ENCODE assay signal across 17 mouse cellular contexts in genomic region chr1:52011227-52011626, GRCm38 (mm10). TPM values are rescaled to one million over a fixed set of nuclear protein-coding genes. Genes with fewer than 3 reads are reported as not detected.
DNase-seq lines count a peak whose midpoint lies in the region; ATAC-seq and TF ChIP-seq lines count a peak whose summit lies in the region.
"Had no signal": no experiment of that assay in that cellular context is flagged by ENCODE, and none has a peak within 500 bp of the region (broad histone marks: within the 10 kb centered on the region; RNA-seq: fewer than 3 reads in every experiment).

No protein-coding gene starts in this region.

- in situ Hi-C loops in ES-E14 (cut with MboI; ENCODE audit: low sequenced_read_pairs in 2 of 2, unreplicated experiment in 2 of 2) = no loop called here

- 44% methylated on average over 3 of the region's 3 CpGs for WGBS in liver, embryonic 11.5 days
- 4% methylated on average over 2 of the region's 3 CpGs for WGBS in macrophage (ENCODE audit: missing documents)
- 2% methylated on average over 3 of the region's 3 CpGs for WGBS in thymus, adult 2 months

- H3K79me2 ChIP-seq in macrophage (ENCODE audit: inconsistent target) = no peaks in the 10 kb centered on the region

- TF ChIP-seq CTCF in thymus, adult 2 months (IDR thresholded peaks at IDR 0.05; ENCODE audit: borderline replicate concordance, control insufficient read depth, extremely low read depth, insufficient read depth, low read length, poor library complexity) = no peak

- no peak for ATAC-seq in liver, embryonic 11.5 days (replicated peaks; ENCODE audit: low FRiP score)
- ATAC-seq: forebrain, embryonic 16.5 days; midbrain, embryonic 13.5 days had no signal

- H3K9ac ChIP-seq in liver, embryonic 11.5 days (ENCODE audit: low read depth, low read length) = no peak overlapping the region
- no peak overlapping the region for H3K9ac ChIP-seq in ES-E14 (ENCODE audit: insufficient read depth, low read depth, low read length, poor library complexity, severe bottlenecking)
- H3K9ac ChIP-seq: hindbrain, embryonic 15.5 days; kidney, embryonic 15.5 days; midbrain, embryonic 13.5 days; neural tube, embryonic 13.5 days had no signal

- no peaks in the 10 kb centered on the region for H3K4me1 ChIP-seq in liver, embryonic 11.5 days (replicated peaks; ENCODE audit: control insufficient read depth, insufficient read depth, low read length)
- H3K4me1 ChIP-seq in ES-E14 (ENCODE audit: control insufficient read depth in 2 of 2, insufficient read depth in 2 of 2, low read length in 2 of 2, poor library complexity in 1 of 2) = 0 out of 4 replicates have a peak, but pooled peaks cover 2 to 5% of the 10 kb centered on the region in 2 experiments
- peaks cover 18% of the 10 kb centered on the region for H3K4me1 ChIP-seq in thymus, adult 2 months (replicated peaks; ENCODE audit: control insufficient read depth, insufficient read depth, low read length)

- H3K4me3 ChIP-seq in liver, embryonic 11.5 days (ENCODE audit: low read depth, low read length) = no peak overlapping the region
- H3K4me3 ChIP-seq in ES-E14 (ENCODE audit: insufficient read depth in 1 of 2, low read depth in 1 of 2, low read length in 2 of 2, poor library complexity in 1 of 2, severe bottlenecking in 1 of 2) (no peak overlapping the region), macrophage (ENCODE audit: inconsistent target) (no peak overlapping the region)
- no peak overlapping the region for H3K4me3 ChIP-seq in thymus, adult 2 months (ENCODE audit: control insufficient read depth, insufficient read depth, low read length)
- H3K4me3 ChIP-seq: hindbrain, embryonic 15.5 days; kidney, embryonic 15.5 days; midbrain, embryonic 13.5 days; neural tube, embryonic 13.5 days had no signal

- H3K27me3 ChIP-seq in liver, embryonic 11.5 days (replicated peaks; ENCODE audit: control insufficient read depth, insufficient read depth, low read length) = no peaks in the 10 kb centered on the region
- no peaks in the 10 kb centered on the region for H3K27me3 ChIP-seq in thymus, adult 2 months (ENCODE audit: control insufficient read depth, insufficient read depth, low read length)
- H3K27me3 ChIP-seq: kidney, embryonic 15.5 days had no signal

- no peak overlapping the region for H3K4me2 ChIP-seq in liver, embryonic 11.5 days
- H3K4me2 ChIP-seq: hindbrain, embryonic 15.5 days; kidney, embryonic 15.5 days; midbrain, embryonic 13.5 days; neural tube, embryonic 13.5 days had no signal

- TF ChIP-seq POLR2A in thymus, adult 2 months (IDR thresholded peaks at IDR 0.05; ENCODE audit: control insufficient read depth, extremely low read depth, insufficient read depth, low read length, poor library complexity) = no peak

- H3K9me3 ChIP-seq in liver, embryonic 11.5 days (ENCODE audit: control insufficient read depth, low read length) = no peaks in the 10 kb centered on the region
- no peaks in the 10 kb centered on the region for H3K9me3 ChIP-seq in ES-E14 (ENCODE audit: control insufficient read depth, insufficient read depth, low read depth, low read length)
- H3K9me3 ChIP-seq: hindbrain, embryonic 15.5 days; kidney, embryonic 15.5 days; midbrain, embryonic 13.5 days; neural tube, embryonic 13.5 days had no signal

- no peak overlapping the region for H3K27ac ChIP-seq in liver, embryonic 11.5 days (ENCODE audit: low read depth, low read length)
- H3K27ac ChIP-seq in ES-E14 (ENCODE audit: insufficient read depth, low read depth, low read length, poor library complexity, severe bottlenecking) (no peak overlapping the region), macrophage (peak overlapping the region; percentile 12; the same call in 1 of the 2 replicates)
- H3K27ac ChIP-seq in thymus, adult 2 months (ENCODE audit: control insufficient read depth, insufficient read depth, low read length) = no peak overlapping the region; the same call in 1 of the 2 replicates
- H3K27ac ChIP-seq: hindbrain, embryonic 15.5 days; kidney, embryonic 15.5 days; midbrain, embryonic 13.5 days; neural tube, embryonic 13.5 days had no signal

- no peaks in the 10 kb centered on the region for H3K36me3 ChIP-seq in liver, embryonic 11.5 days (ENCODE audit: control insufficient read depth, insufficient read depth, low read length)
- H3K36me3 ChIP-seq in ES-E14 (ENCODE audit: control insufficient read depth, insufficient read depth, low read length, poor library complexity, severe bottlenecking) (no peaks in the 10 kb centered on the region), macrophage (ENCODE audit: inconsistent target) (no peaks in the 10 kb centered on the region)
- H3K36me3 ChIP-seq in thymus, adult 2 months (ENCODE audit: control insufficient read depth, insufficient read depth, low read length) = no peaks in the 10 kb centered on the region
- H3K36me3 ChIP-seq: hindbrain, embryonic 15.5 days; kidney, embryonic 15.5 days; midbrain, embryonic 13.5 days; neural tube, embryonic 13.5 days had no signal

- DNase-seq in liver (peak; percentile 7), ES-E14 (ENCODE audit: low read depth, low spot score) (no peak)
- no peak for DNase-seq in liver, embryonic 11.5 days (ENCODE audit: low spot score)
- DNase-seq in thymus, adult 2 months = peak; percentile 66
- no peak for DNase-seq in cerebellum, postnatal 14 days
- no peak for DNase-seq in adrenal gland, postnatal 36 days
- no peak for DNase-seq in right cerebral cortex, postnatal 25 days
- DNase-seq: cerebellum, postnatal 25 days; gastrocnemius, postnatal 10 days; lung, adult 2 months; right cerebral cortex, postnatal 14 days had no signal

TF ChIP-seq in ES-E14, 5 proteins besides CTCF, POLR2A, EP300 and RAD21:
- no peak for TF ChIP-seq ZC3H11A (IDR thresholded peaks at IDR 0.05; ENCODE audit: borderline replicate concordance, low read depth, low read length)
- 0 out of 2 replicates have a peak, but pooled peaks have one; percentile 56 for TF ChIP-seq MAFK (IDR thresholded peaks at IDR 0.05; ENCODE audit: insufficient read depth, low read depth, low read length)

RNA-seq across cellular contexts. Expression of gene Stat4, which starts 24.3 kb away (rescaled TPM):
- polyA plus RNA-seq in liver, embryonic 11.5 days (2014; fragmentation: Nextera tagmentation; extraction: Ambion mirVana) = 2.6 TPM in 2 replicates
- total RNA-seq in ES-E14 (2012; rRNA removed) = 3.8 and 5.6 TPM in 2 replicates
- 10 to 100 TPM in 1 of 26 experiments, 1 to 10 TPM in 23, under 1 TPM in 2; 0.54 to 10.7 (median 3.3) TPM for total RNA-seq in macrophage (2018; cell fraction: chromatin; rRNA removed)
- total RNA-seq in macrophage (2018; cell fraction: cytosol; rRNA removed) = 1 to 10 TPM; 1.1 to 4.9 (median 2.2) TPM
- 1 to 10 TPM; 1.3 to 8.0 (median 4.3) TPM for total RNA-seq in macrophage (2018; cell fraction: nucleus; rRNA removed)
- 1.8 to 2.7 TPM (median 2.1 TPM) in 3 replicates for polyA plus RNA-seq in macrophage (2018)
- polyA plus RNA-seq in thymus, adult 2 months (2012; rRNA removed) = 7.8 and 8.8 TPM in 2 replicates
- under 1 TPM; 0.26 to 0.33 TPM for total RNA-seq in adrenal gland, postnatal 36 days (2021)

Comparison
In these comparisons a context has a peak if more than half of its experiments do, and no peak if none do; other contexts are left out.
1. DNase-seq: peak in liver (single experiment) and thymus, adult 2 months (single experiment); none in liver, embryonic 11.5 days (single experiment), ES-E14 (single experiment), cerebellum, postnatal 14 days (0 of 2), adrenal gland, postnatal 36 days (0 of 2) and right cerebral cortex, postnatal 25 days (single experiment).